16 mouse cellular contexts compared by ENCODE assay signal in the genomic region with DNA sequence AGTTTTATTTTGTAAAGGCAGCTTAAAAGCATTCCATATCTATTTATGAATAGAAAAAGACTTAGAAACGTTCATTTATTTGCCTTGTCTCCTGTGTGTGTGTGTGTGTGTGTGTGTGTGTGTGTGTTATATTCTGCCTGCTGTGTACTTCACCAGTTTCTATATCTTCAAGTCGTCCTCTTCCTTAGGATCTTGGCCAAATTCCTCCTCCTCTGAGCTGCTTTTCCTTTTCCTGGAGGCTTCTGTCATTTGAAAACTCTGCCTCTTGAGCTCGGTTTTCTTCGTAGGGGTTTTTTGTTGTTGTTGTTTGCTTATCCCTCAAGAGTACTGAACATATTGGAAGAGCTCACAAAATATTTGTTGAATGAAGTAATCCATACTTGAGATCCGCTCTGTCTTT.
"Had no signal": no experiment of that assay in that cellular context is flagged by ENCODE, and none has a peak within 500 bp of the region (broad histone marks: within the 10 kb centered on the region; RNA-seq: fewer than 3 reads in every experiment).

No protein-coding gene starts in this region.

- ATAC-seq: midbrain, embryonic 13.5 days; midbrain, embryonic 15.5 days had no signal

- H3K4me1 ChIP-seq: midbrain, embryonic 13.5 days; midbrain, embryonic 15.5 days; neural tube, embryonic 12.5 days had no signal

- H3K9me3 ChIP-seq: megakaryocyte, embryonic 14.5 days; midbrain, embryonic 13.5 days; midbrain, embryonic 15.5 days; neural tube, embryonic 12.5 days; stomach, embryonic 15.5 days had no signal

- H3K36me3 ChIP-seq: midbrain, embryonic 13.5 days; midbrain, embryonic 15.5 days; neural tube, embryonic 12.5 days; stomach, embryonic 15.5 days had no signal

- DNase-seq: lung, adult 18-20 months; lung, postnatal 14 days; lung, postnatal 36 days; right cerebral cortex, postnatal 14 days; thymus, adult 2 months; thymus, postnatal 25 days; thymus, postnatal 4 days had no signal

- H3K4me3 ChIP-seq: megakaryocyte, embryonic 14.5 days; midbrain, embryonic 13.5 days; midbrain, embryonic 15.5 days; neural tube, embryonic 12.5 days; stomach, embryonic 15.5 days had no signal

- H3K9ac ChIP-seq: lung, embryonic 14.5 days; midbrain, embryonic 13.5 days; midbrain, embryonic 15.5 days; neural tube, embryonic 12.5 days; stomach, embryonic 15.5 days had no signal

- H3K4me2 ChIP-seq: lung, embryonic 14.5 days; midbrain, embryonic 11.5 days; midbrain, embryonic 13.5 days; midbrain, embryonic 15.5 days; neural tube, embryonic 12.5 days; stomach, embryonic 15.5 days had no signal

- H3K27me3 ChIP-seq: megakaryocyte, embryonic 14.5 days; midbrain, embryonic 13.5 days; midbrain, embryonic 15.5 days; neural tube, embryonic 12.5 days; stomach, embryonic 15.5 days had no signal

- H3K27ac ChIP-seq: macrophage; midbrain, embryonic 13.5 days; midbrain, embryonic 15.5 days; neural tube, embryonic 12.5 days; stomach, embryonic 15.5 days; stomach, postnatal 0 days had no signal
